Mouse (Mus musculus): ENCODE data around the gene Zswim4.

The Zswim4 gene

GRCm38 (mm10) chr8:84200652-84201544 lies 36.0 kb downstream of the Zswim4 start:
- DNase-seq (ENCODE audit: extremely low read depth, low read depth, low spot score): no peak

- no peak for DNase-seq (ENCODE audit: extremely low read depth, low read depth, low spot score)
Measured at GRCm38 (mm10) chr8:84200126-84200555, 36.7 kb downstream of the Zswim4 start.

- no peak for DNase-seq (ENCODE audit: extremely low read depth, low read depth, low spot score)
Measured at GRCm38 (mm10) chr8:84199348-84200125, 37.3 kb downstream of the Zswim4 start.

- no peak for DNase-seq (ENCODE audit: extremely low read depth, low read depth, low spot score)
Measured at GRCm38 (mm10) chr8:84198871-84199270, 38.0 kb downstream of the Zswim4 start.

- no peak for DNase-seq (ENCODE audit: extremely low read depth, low read depth, low spot score)
Measured at GRCm38 (mm10) chr8:84197922-84198774, 38.7 kb downstream of the Zswim4 start.

- DNase-seq (ENCODE audit: extremely low read depth, low read depth, low spot score): no peak
Measured at GRCm38 (mm10) chr8:84197141-84197921, 39.5 kb downstream of the Zswim4 start.

- no peak for DNase-seq (ENCODE audit: extremely low read depth, low read depth, low spot score)
Measured at GRCm38 (mm10) chr8:84194224-84194743, 42.6 kb downstream of the Zswim4 start.

- DNase-seq (ENCODE audit: extremely low read depth, low read depth, low spot score): no peak
Measured at GRCm38 (mm10) chr8:84193566-84193965, 43.3 kb downstream of the Zswim4 start.

GRCm38 (mm10) chr8:84193161-84193560 lies 43.7 kb downstream of the Zswim4 start:
- DNase-seq (ENCODE audit: extremely low read depth, low read depth, low spot score): no peak

GRCm38 (mm10) chr8:84192555-84192954 lies 44.3 kb downstream of the Zswim4 start:
- DNase-seq (ENCODE audit: extremely low read depth, low read depth, low spot score): no peak

GRCm38 (mm10) chr8:84192023-84192422 lies 44.8 kb downstream of the Zswim4 start:
- no peak for DNase-seq (ENCODE audit: extremely low read depth, low read depth, low spot score)

- no peak for DNase-seq (ENCODE audit: extremely low read depth, low read depth, low spot score)
Measured at GRCm38 (mm10) chr8:84190191-84190867, 46.5 kb downstream of the Zswim4 start.

GRCm38 (mm10) chr8:84189603-84190002 lies 47.3 kb downstream of the Zswim4 start:
- no peak for DNase-seq (ENCODE audit: extremely low read depth, low read depth, low spot score)

- DNase-seq (ENCODE audit: extremely low read depth, low read depth, low spot score): no peak
Measured at GRCm38 (mm10) chr8:84188671-84189070, 48.2 kb downstream of the Zswim4 start.

- DNase-seq (ENCODE audit: extremely low read depth, low read depth, low spot score): no peak
Measured at GRCm38 (mm10) chr8:84187065-84187755, 49.6 kb downstream of the Zswim4 start.

GRCm38 (mm10) chr8:84186547-84186946 lies 50.3 kb downstream of the Zswim4 start:
- no peak for DNase-seq (ENCODE audit: extremely low read depth, low read depth, low spot score)

GRCm38 (mm10) chr8:84185117-84185516 lies 51.7 kb downstream of the Zswim4 start, which contains the start of gene Nanos3:
Gene Nanos3 (minus strand): TSS chr8:84185217.
- DNase-seq (ENCODE audit: extremely low read depth, low read depth, low spot score): no peak
